Mouse (Mus musculus): ENCODE measurements around the gene Vps36. TPM values are rescaled to one million over a fixed set of nuclear protein-coding genes. Genes with fewer than 3 reads are reported as not detected.

Gene Vps36
- total RNA-seq, 2 experiments from 2014 or later, result 6.1 to 7.1 TPM

DNA sequence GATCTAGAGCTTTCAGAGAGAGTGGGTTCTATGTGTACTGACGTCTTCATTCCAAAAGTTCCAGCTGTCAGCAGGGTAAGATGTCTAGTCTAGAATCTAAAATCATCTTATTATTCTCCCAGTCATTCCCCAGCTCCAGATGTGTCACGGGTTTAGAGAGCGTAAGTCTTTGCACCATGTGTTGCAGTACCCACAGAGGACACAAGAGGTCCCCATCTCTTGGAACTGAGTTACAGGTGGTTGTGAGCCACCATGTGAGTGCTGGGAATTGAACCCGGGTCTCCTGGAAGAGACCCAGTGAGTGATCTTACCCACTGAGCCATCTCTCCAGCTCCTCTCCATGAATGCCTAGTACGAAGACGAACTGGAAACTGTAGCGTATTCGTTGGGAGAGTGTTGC is 6.9 kb downstream of the Vps36 start:
- ATAC-seq (replicated peaks; ENCODE audit: low FRiP score, poor library complexity, severe bottlenecking), result no peak

GRCm38 (mm10) chr8:22207535-22207934 is 14.9 kb downstream of the Vps36 start:
- no peak for ATAC-seq (replicated peaks; ENCODE audit: low FRiP score, poor library complexity, severe bottlenecking)

- ATAC-seq (replicated peaks; ENCODE audit: low FRiP score, poor library complexity, severe bottlenecking), result no peak
Observed at GRCm38 (mm10) chr8:22209012-22209411, 16.4 kb downstream of the Vps36 start.

GRCm38 (mm10) chr8:22214826-22215225 is 22.2 kb downstream of the Vps36 start:
- ATAC-seq (replicated peaks; ENCODE audit: low FRiP score, poor library complexity, severe bottlenecking), result no peak

DNA sequence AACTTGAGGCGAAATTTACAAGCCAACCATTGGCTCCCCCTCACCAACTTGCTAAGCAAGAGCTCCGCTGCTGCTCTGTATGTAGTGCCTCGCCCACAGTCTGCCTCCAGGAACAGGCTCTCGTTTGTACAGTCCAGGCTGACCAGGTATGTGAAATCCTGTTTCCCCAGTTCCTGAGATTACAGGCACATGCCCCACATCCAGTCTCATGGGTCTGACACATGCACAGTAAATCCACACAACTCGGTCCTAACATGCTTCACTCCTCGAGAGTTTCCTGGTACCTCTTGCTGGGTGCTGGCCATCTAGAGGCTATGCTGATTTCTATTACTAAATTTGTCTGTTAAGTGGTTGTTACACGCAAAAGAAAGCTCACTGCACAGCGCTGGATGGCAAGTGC is 33.8 kb downstream of the Vps36 start:
- ATAC-seq (replicated peaks; ENCODE audit: low FRiP score, poor library complexity, severe bottlenecking), result no peak

- peak; percentile 49; the same call in 1 of the 2 replicates for ATAC-seq (replicated peaks; ENCODE audit: low FRiP score, poor library complexity, severe bottlenecking)
Observed at GRCm38 (mm10) chr8:22227061-22227877, 34.7 kb downstream of the Vps36 start, which contains the start of gene Thsd1. Gene Thsd1, plus strand, starts transcription at chr8:22227313.

GRCm38 (mm10) chr8:22228621-22229020 is 36.0 kb downstream of the Vps36 start:
- ATAC-seq (replicated peaks; ENCODE audit: low FRiP score, poor library complexity, severe bottlenecking), result no peak

DNA sequence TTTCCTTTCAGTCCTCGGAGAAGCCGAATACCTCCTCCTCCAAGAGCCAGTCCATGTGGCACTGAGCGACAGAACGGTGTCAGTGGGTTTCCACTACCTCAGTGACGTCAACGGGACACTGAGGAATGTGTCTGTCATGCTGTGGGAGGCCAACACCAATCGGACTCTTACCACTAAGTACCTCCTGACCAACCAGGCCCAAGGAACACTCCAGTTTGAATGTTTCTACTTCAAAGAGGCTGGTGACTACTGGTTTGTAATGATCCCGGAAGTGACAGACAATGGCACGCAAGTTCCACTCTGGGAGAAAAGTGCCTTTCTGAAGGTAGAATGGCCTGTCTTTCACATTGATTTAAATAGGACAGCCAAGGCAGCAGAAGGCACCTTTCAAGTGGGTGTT is 50.4 kb downstream of the Vps36 start:
- no peak for ATAC-seq (replicated peaks; ENCODE audit: low FRiP score, poor library complexity, severe bottlenecking)

DNA sequence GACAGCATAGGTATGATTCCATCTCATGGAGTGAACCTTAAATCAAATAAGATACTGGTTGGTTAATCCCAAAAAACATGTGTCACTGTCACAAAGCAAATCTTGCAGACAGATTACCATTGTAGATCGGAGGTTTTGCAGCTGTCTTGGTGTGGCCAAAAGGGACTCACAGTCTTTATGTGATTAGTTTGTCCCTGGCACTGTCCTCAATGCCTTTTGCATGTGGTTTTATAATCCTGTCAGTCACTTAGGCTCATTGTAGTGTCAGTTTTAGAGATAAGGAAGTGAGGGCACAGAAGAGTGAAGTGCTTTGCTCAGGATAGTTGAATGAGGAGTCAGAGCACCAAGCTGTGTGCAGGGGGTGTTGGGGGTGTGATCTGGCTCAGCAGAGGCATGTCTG is 53.1 kb downstream of the Vps36 start:
- ATAC-seq (replicated peaks; ENCODE audit: low FRiP score, poor library complexity, severe bottlenecking), result no peak

- no peak for ATAC-seq (replicated peaks; ENCODE audit: low FRiP score, poor library complexity, severe bottlenecking)
Observed at GRCm38 (mm10) chr8:22247956-22248355, 55.3 kb downstream of the Vps36 start.

- no peak for ATAC-seq (replicated peaks; ENCODE audit: low FRiP score, poor library complexity, severe bottlenecking)
Observed at GRCm38 (mm10) chr8:22249080-22249479, 56.5 kb downstream of the Vps36 start.

- no peak for ATAC-seq (replicated peaks; ENCODE audit: low FRiP score, poor library complexity, severe bottlenecking)
Observed at GRCm38 (mm10) chr8:22258946-22259450, 66.4 kb downstream of the Vps36 start.

DNA sequence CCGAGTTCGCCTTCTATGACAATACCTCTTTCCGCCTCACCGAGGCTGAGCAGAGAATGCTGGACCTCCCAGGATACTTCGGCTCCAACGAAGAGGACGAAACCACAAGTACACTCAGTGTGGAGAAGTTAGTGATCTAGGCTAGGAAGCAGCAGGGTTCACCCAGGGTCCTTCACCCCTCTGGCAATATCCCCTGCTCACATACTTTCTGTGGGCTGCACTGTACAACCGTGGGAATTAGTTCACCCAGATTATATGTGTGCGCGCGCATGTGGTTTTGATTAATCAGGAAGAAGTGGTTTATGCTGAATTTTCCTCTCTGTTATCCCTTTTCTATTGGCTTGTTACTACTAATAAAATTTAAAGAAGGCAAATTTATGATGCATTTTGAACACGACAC is 66.9 kb downstream of the Vps36 start:
- no peak for ATAC-seq (replicated peaks; ENCODE audit: low FRiP score, poor library complexity, severe bottlenecking)

GRCm38 (mm10) chr8:22260091-22260722 is 67.6 kb downstream of the Vps36 start:
- ATAC-seq (replicated peaks; ENCODE audit: low FRiP score, poor library complexity, severe bottlenecking), result no peak

GRCm38 (mm10) chr8:22262267-22262666 is 69.7 kb downstream of the Vps36 start:
- ATAC-seq (replicated peaks; ENCODE audit: low FRiP score, poor library complexity, severe bottlenecking), result no peak

DNA sequence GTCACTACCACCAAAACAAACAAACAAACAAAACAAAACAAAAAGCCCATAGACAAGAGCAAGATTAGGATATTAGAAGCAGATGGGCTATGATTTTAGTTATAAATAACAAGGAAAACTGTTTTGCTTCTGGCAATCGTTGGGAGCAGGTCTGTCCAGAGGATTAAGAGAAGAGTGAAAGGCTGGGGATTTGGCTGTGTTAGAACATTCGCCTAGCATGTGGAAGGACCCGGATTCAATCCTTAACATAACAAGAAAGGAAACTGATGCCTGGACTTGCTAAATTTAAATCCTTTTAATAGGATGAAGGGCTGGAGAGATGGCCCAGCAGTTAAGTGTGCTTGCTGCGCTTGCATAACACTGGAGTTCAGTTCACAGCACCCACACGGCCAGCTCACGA is 71.7 kb downstream of the Vps36 start:
- no peak for ATAC-seq (replicated peaks; ENCODE audit: low FRiP score, poor library complexity, severe bottlenecking)

DNA sequence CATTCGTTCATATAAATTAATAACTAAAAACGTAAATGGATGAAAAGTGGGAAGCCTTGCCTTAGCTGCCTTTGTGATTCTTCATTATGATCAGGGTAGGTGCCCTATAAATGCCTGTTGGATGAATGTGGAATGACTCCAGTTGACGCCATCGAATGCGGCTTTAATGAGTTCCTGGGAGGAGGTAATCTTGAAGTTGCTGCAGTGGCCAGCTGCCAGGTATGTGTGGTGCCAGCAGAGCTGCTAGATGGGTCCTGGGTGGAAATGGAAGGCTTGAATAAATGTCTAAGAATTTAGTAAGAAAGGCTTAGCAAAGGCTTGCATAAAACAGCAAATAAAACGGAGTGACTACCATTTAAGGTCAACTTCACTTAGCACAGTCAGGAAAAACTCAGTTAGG is 72.2 kb downstream of the Vps36 start:
- ATAC-seq (replicated peaks; ENCODE audit: low FRiP score, poor library complexity, severe bottlenecking), result no peak

- ATAC-seq (replicated peaks; ENCODE audit: low FRiP score, poor library complexity, severe bottlenecking), result no peak
Observed at GRCm38 (mm10) chr8:22265194-22265593, 72.6 kb downstream of the Vps36 start.

DNA sequence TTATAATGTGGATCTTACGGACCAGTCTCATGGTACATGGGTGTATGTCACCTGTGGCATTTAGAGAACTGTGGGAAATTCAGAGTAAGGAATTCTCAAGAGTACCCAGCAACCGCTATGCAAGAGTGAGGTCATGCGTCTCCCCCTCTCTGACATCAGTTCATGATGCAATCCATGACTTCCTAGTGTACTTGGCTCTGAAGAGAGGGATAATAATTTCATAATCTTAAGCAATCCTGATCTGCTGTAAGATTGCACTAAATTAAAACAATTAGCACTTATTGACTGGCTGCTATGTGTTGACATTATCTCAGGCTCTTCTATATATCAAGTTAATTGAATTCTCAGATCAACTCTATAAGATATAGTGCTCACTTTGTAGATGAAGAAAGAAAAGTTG is 74.2 kb downstream of the Vps36 start:
- ATAC-seq (replicated peaks; ENCODE audit: low FRiP score, poor library complexity, severe bottlenecking), result no peak
